Mouse (Mus musculus): ENCODE results near the gene Frk.

DNA sequence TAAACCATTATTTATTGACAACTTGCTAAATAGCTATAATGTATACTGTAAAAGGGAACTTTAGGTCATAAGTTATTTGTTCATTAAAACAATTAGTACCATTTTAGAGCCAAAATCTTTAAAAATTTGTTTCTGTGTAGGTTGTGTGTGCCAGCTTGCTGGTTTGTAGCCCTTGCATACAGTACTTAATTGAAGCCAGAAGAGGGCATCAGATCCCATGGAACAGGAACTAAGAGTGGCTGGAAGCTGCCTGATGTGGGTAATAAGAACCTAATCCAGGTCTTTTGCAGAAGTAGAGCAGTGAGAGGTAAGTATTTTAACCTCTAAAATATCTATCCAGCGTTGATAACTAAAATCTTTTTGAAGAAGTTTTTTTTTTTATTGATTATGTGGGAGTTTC lies 155.0 kb downstream of the Frk start:
- no peak for TF ChIP-seq EP300 (IDR thresholded peaks at IDR 0.05; ENCODE audit: low read depth)
- TF ChIP-seq CTCF (IDR thresholded peaks at IDR 0.05; ENCODE audit: low read depth) = no peak
